Mouse (Mus musculus): ENCODE measurements around the gene Ptprq. TPM values are rescaled to one million over a fixed set of nuclear protein-coding genes. Genes with fewer than 3 reads are reported as not detected.
A peak's percentile ranks its signal among the peaks of the same experiment; 100 is the strongest.

Gene Ptprq
- polyA plus RNA-seq, 1 experiment from 2014 or later = 0.09 TPM

GRCm38 (mm10) chr10:107488654-107489315, 231.1 kb downstream of the Ptprq start:
- H3K27ac ChIP-seq (ENCODE audit: low read length) = no peak overlapping the region
- H3K36me3 ChIP-seq (ENCODE audit: control insufficient read depth, insufficient read depth, low read length) = no peaks in the 10 kb centered on the region
- H3K4me2 ChIP-seq (ENCODE audit: low read depth, low read length) = no peak overlapping the region
- 31% methylated on average over 12 of the region's 12 CpGs for whole genome bisulfite sequencing
- H3K4me3 ChIP-seq (ENCODE audit: low read length) = no peak overlapping the region
- H3K9ac ChIP-seq (ENCODE audit: low read length) = no peak overlapping the region
- ATAC-seq (ENCODE audit: low read depth) = no peak
- no peaks in the 10 kb centered on the region for H3K9me3 ChIP-seq (ENCODE audit: control insufficient read depth, low read length)
- H3K4me1 ChIP-seq (replicated peaks; ENCODE audit: control insufficient read depth, insufficient read depth, low read length) = no peaks in the 10 kb centered on the region
- H3K27me3 ChIP-seq (ENCODE audit: control insufficient read depth, insufficient read depth, low read depth, low read length) = no peaks in the 10 kb centered on the region

GRCm38 (mm10) chr10:107486770-107487169, 233.1 kb downstream of the Ptprq start:
- no peaks in the 10 kb centered on the region for H3K9me3 ChIP-seq (ENCODE audit: control insufficient read depth, low read length)
- H3K4me1 ChIP-seq (replicated peaks; ENCODE audit: control insufficient read depth, insufficient read depth, low read length) = no peaks in the 10 kb centered on the region
- H3K27ac ChIP-seq (ENCODE audit: low read length) = no peak overlapping the region
- no peaks in the 10 kb centered on the region for H3K36me3 ChIP-seq (ENCODE audit: control insufficient read depth, insufficient read depth, low read length)
- ATAC-seq (ENCODE audit: low read depth) = no peak
- H3K9ac ChIP-seq (ENCODE audit: low read length) = no peak overlapping the region
- no peaks in the 10 kb centered on the region for H3K27me3 ChIP-seq (ENCODE audit: control insufficient read depth, insufficient read depth, low read depth, low read length)
- WGBS = 43% methylated on average over 12 of the region's 12 CpGs
- H3K4me3 ChIP-seq (ENCODE audit: low read length) = no peak overlapping the region
- H3K4me2 ChIP-seq (ENCODE audit: low read depth, low read length) = peak overlapping the region; percentile 11; the same call in 1 of the 2 replicates

GRCm38 (mm10) chr10:107485870-107486269, 234.0 kb downstream of the Ptprq start, which contains the start of gene Myf5:
TSS of gene Myf5 (minus strand) at chr10:107486134.
- 77% methylated on average over 8 of the region's 8 CpGs for WGBS
- no peaks in the 10 kb centered on the region for H3K36me3 ChIP-seq (ENCODE audit: control insufficient read depth, insufficient read depth, low read length)
- no peak within 1 kb of the TSS for H3K9ac ChIP-seq (ENCODE audit: low read length)
- H3K4me2 ChIP-seq (ENCODE audit: low read depth, low read length) = peak within 1 kb of the TSS; percentile 11; the same call in 1 of the 2 replicates
- H3K27me3 ChIP-seq (ENCODE audit: control insufficient read depth, insufficient read depth, low read depth, low read length) = no peaks in the 10 kb centered on the region
- H3K4me1 ChIP-seq (replicated peaks; ENCODE audit: control insufficient read depth, insufficient read depth, low read length) = no peaks in the 10 kb centered on the region
- H3K27ac ChIP-seq (ENCODE audit: low read length) = no peak within 1 kb of the TSS
- H3K9me3 ChIP-seq (ENCODE audit: control insufficient read depth, low read length) = no peaks in the 10 kb centered on the region
- no peak for ATAC-seq (ENCODE audit: low read depth)
- no peak within 1 kb of the TSS for H3K4me3 ChIP-seq (ENCODE audit: low read length)

- Histone ChIP-seq H3K9ac (ENCODE audit: low read length) (0 out of 2 replicates have a peak overlapping the region, but pooled peaks have one; percentile 4), H3K4me2 (ENCODE audit: low read depth, low read length) (no peak overlapping the region), H3K9me3 (ENCODE audit: control insufficient read depth, low read length) (no peaks in the 10 kb centered on the region), H3K4me1 (replicated peaks; ENCODE audit: control insufficient read depth, insufficient read depth, low read length) (no peaks in the 10 kb centered on the region), H3K27ac (ENCODE audit: low read length) (no peak overlapping the region), H3K4me3 (ENCODE audit: low read length) (no peak overlapping the region), H3K27me3 (ENCODE audit: control insufficient read depth, insufficient read depth, low read depth, low read length) (no peaks in the 10 kb centered on the region), H3K36me3 (ENCODE audit: control insufficient read depth, insufficient read depth, low read length) (no peaks in the 10 kb centered on the region)
- no peak for ATAC-seq (ENCODE audit: low read depth)
- 55% methylated on average over 10 of the region's 10 CpGs for WGBS
These were observed 235.8 kb downstream of the Ptprq start for GRCm38 (mm10) chr10:107484050-107484449.

GRCm38 (mm10) chr10:107473497-107473896, 246.4 kb downstream of the Ptprq start:
- 47% methylated on average over 2 of the region's 2 CpGs for WGBS
- H3K36me3 ChIP-seq (ENCODE audit: control insufficient read depth, insufficient read depth, low read length) = no peaks in the 10 kb centered on the region
- H3K4me1 ChIP-seq (replicated peaks; ENCODE audit: control insufficient read depth, insufficient read depth, low read length) = no peaks in the 10 kb centered on the region
- H3K27me3 ChIP-seq (ENCODE audit: control insufficient read depth, insufficient read depth, low read depth, low read length) = no peaks in the 10 kb centered on the region
- no peak for ATAC-seq (ENCODE audit: low read depth)
- no peak overlapping the region for H3K9ac ChIP-seq (ENCODE audit: low read length)
- H3K4me3 ChIP-seq (ENCODE audit: low read length) = no peak overlapping the region
- H3K9me3 ChIP-seq (ENCODE audit: control insufficient read depth, low read length) = no peaks in the 10 kb centered on the region
- H3K27ac ChIP-seq (ENCODE audit: low read length) = no peak overlapping the region
- H3K4me2 ChIP-seq (ENCODE audit: low read depth, low read length) = no peak overlapping the region

DNA sequence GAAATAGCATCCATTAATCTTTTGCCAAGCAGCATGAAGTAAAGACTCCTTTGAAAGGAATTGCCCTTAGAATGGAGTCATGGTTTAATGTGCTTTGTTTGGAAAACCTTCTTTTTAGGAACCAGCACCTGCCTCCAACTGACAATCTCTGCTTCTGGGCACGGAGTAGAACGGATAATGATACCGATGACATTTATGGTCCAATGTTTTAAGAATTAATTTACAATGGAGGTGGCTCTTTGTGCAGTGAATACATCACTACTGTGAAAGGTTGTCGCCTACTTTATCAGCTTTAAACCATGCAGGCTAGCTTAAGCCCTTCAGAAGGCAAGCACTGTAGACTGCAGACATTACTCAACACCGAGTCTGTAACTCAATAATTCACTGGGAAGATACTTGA, 248.1 kb downstream of the Ptprq start:
- H3K9me3 ChIP-seq (ENCODE audit: control insufficient read depth, low read length) = no peaks in the 10 kb centered on the region
- no peak overlapping the region for H3K4me3 ChIP-seq (ENCODE audit: low read length)
- H3K4me1 ChIP-seq (replicated peaks; ENCODE audit: control insufficient read depth, insufficient read depth, low read length) = no peaks in the 10 kb centered on the region
- H3K9ac ChIP-seq (ENCODE audit: low read length) = no peak overlapping the region
- no peak overlapping the region for H3K27ac ChIP-seq (ENCODE audit: low read length)
- H3K36me3 ChIP-seq (ENCODE audit: control insufficient read depth, insufficient read depth, low read length) = no peaks in the 10 kb centered on the region
- ATAC-seq (ENCODE audit: low read depth) = no peak
- H3K27me3 ChIP-seq (ENCODE audit: control insufficient read depth, insufficient read depth, low read depth, low read length) = no peaks in the 10 kb centered on the region
- no peak overlapping the region for H3K4me2 ChIP-seq (ENCODE audit: low read depth, low read length)
- WGBS = 80% methylated on average over 5 of the region's 5 CpGs

GRCm38 (mm10) chr10:107467819-107468218, 252.0 kb downstream of the Ptprq start:
- no peaks in the 10 kb centered on the region for H3K27me3 ChIP-seq (ENCODE audit: control insufficient read depth, insufficient read depth, low read depth, low read length)
- H3K4me2 ChIP-seq (ENCODE audit: low read depth, low read length) = no peak overlapping the region
- peak; percentile 97 for ATAC-seq (ENCODE audit: low read depth)
- H3K9ac ChIP-seq (ENCODE audit: low read length) = no peak overlapping the region
- no peaks in the 10 kb centered on the region for H3K36me3 ChIP-seq (ENCODE audit: control insufficient read depth, insufficient read depth, low read length)
- no peaks in the 10 kb centered on the region for H3K9me3 ChIP-seq (ENCODE audit: control insufficient read depth, low read length)
- H3K27ac ChIP-seq (ENCODE audit: low read length) = no peak overlapping the region
- H3K4me3 ChIP-seq (ENCODE audit: low read length) = no peak overlapping the region
- 19% methylated on average over 6 of the region's 7 CpGs for WGBS
- H3K4me1 ChIP-seq (replicated peaks; ENCODE audit: control insufficient read depth, insufficient read depth, low read length) = no peaks in the 10 kb centered on the region

Small RNAs within 50 kb of the gene (microRNA-seq; reads per million reads assigned to microRNA genes)
- not detected for gene Gm44403

Other genes with a start within 250 kb of the Ptprq start
- gene Myf5, start 233.9 kb downstream of the Ptprq start, polyA plus RNA-seq (2015; fragmentation: Nextera tagmentation; extraction: Ambion mirVana) = 0.30 and 0.72 TPM in 2 replicates
- gene Myf6, start 225.3 kb downstream of the Ptprq start, polyA plus RNA-seq (2015; fragmentation: Nextera tagmentation; extraction: Ambion mirVana) = 0.70 and 2.4 TPM in 2 replicates
- gene Otogl, start 192.1 kb upstream of the Ptprq start, polyA plus RNA-seq (2015; fragmentation: Nextera tagmentation; extraction: Ambion mirVana) = 0.06 and 0.21 TPM in 2 replicates

All from lung, embryonic 16.5 days (tissue).